Mouse (Mus musculus) liver, embryonic 15.5 days (tissue): ENCODE results near the gene Olfr1200. TPM values are rescaled to one million over a fixed set of nuclear protein-coding genes. Genes with fewer than 3 reads are reported as not detected.

ENCODE experiments used
- ATAC-seq: fragments of 200-750 bp; cut with Nextera tagmentation; 2 replicates; pipeline ENCODE4 v1.8.0; 2017; ENCODE audit warnings: moderate number of reproducible peaks, mild to moderate bottlenecking, moderate library complexity; ENCODE audit not compliant: insufficient read depth
- H3K27ac ChIP-seq: fragments of 300-500 bp; sonication (generic); replicated peaks from 2 replicates; pipeline ENCODE4 v1.5.1; 2015; ENCODE audit warnings: mild to moderate bottlenecking, inconsistent platforms
- H3K27me3 ChIP-seq: fragments of 300-500 bp; sonication (generic); 2 replicates; pipeline ENCODE4 v1.6.1; 2015; ENCODE audit warnings: mild to moderate bottlenecking, inconsistent platforms
- H3K36me3 ChIP-seq: fragments of 300-500 bp; sonication (generic); replicated peaks from 2 replicates; pipeline ENCODE4 v1.6.1; 2015; ENCODE audit warnings: moderate library complexity, mild to moderate bottlenecking, inconsistent platforms
- H3K4me1 ChIP-seq: fragments of 300-500 bp; sonication (generic); replicated peaks from 2 replicates; pipeline ENCODE4 v1.6.1; 2015; ENCODE audit warnings: inconsistent platforms
- H3K4me2 ChIP-seq: fragments of 300-500 bp; sonication (generic); 2 replicates; pipeline ENCODE4 v1.6.1; 2015; ENCODE audit warnings: moderate library complexity, mild to moderate bottlenecking, inconsistent platforms
- H3K4me3 ChIP-seq: fragments of 300-500 bp; sonication (generic); replicated peaks from 2 replicates; pipeline ENCODE4 v1.5.1; 2015; ENCODE audit warnings: mild to moderate bottlenecking, inconsistent platforms
- H3K9ac ChIP-seq: fragments of 300-500 bp; sonication (generic); 2 replicates; pipeline ENCODE4 v1.6.1; 2015; ENCODE audit warnings: moderate library complexity, mild to moderate bottlenecking, inconsistent platforms
- H3K9me3 ChIP-seq: fragments of 300-500 bp; sonication (generic); replicated peaks from 2 replicates; pipeline ENCODE4 v1.6.1; 2016; ENCODE audit warnings: inconsistent platforms
- WGBS: fragments of 180-500 bp; shearing (Covaris S2); methylation state at CpG from one replicate; pipeline ENCODE4 v1.1.7; 2015; ENCODE audit warnings: mixed read lengths; ENCODE audit not compliant: insufficient replicate concordance; 5-methylcytosine and 5-hydroxymethylcytosine counted together
- polyA plus RNA-seq: library from polyadenylated mRNA; unstranded; fragments of >200 nt; fragmentation: Nextera tagmentation; extraction: Ambion mirVana; gene quantifications from 2 replicates; pipeline ENCODE4 v1.2.1, GENCODE M21; 2015

The Olfr1200 gene
- not detected in 2 replicates for polyA plus RNA-seq

DNA sequence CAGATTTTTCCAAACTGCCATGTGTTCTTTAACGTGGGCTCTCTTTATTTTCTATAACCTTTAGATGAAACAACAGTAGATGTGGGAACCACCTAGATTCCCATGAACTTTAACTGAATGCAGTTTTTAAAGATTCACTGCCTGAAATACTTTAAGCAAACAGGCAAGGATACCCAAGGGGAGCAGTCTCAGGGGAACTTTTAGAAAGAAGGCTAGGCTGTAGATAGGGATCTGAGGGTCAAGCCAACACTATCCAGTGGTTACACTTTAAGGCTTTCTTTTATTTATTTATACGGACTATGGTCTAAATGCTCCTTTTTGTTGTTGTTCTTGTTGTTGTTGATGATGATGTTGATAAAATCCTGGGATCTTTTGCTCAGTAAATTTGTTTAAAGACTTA lies at the start of gene Olfr1200:
TSS of gene Olfr1200 (minus strand) at position 101 of the 400 bp plus-strand sequence.
- Histone ChIP-seq H3K9ac (no peak within 1 kb of the TSS), H3K36me3 (no peaks in the 10 kb centered on the region), H3K27me3 (no peaks in the 10 kb centered on the region), H3K4me1 (no peaks in the 10 kb centered on the region), H3K27ac (no peak within 1 kb of the TSS), H3K9me3 (no peaks in the 10 kb centered on the region), H3K4me2 (no peak within 1 kb of the TSS), H3K4me3 (no peak within 1 kb of the TSS)
- no peak for ATAC-seq
- WGBS, result 52% methylated on average over 2 of the region's 2 CpGs

DNA sequence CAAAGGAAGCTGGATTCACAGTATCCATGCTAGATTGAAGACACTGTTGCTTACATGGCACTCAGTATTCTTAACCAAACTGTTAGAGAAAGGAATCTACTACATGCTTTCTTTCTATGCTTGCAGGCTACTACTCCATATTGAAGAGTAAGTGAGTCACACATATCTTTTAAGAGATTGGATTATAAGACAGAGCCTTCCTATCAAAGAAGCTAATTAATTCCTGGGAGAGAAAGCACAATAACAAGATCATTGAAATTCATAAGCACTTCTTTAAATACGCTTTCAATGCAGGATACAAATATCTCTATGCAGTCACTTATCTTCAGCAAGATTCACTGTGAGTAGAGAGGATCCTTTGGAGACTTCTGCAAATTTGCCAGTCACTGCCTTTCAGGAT lies 43.9 kb upstream of the Olfr1200 start, which contains the start of gene Olfr1202:
TSS of gene Olfr1202 (plus strand) at position 301 of the 400 bp plus-strand sequence.
- Histone ChIP-seq H3K9me3 (no peaks in the 10 kb centered on the region), H3K4me2 (no peak within 1 kb of the TSS), H3K36me3 (no peaks in the 10 kb centered on the region), H3K27me3 (no peaks in the 10 kb centered on the region), H3K4me1 (no peaks in the 10 kb centered on the region), H3K4me3 (no peak within 1 kb of the TSS), H3K27ac (no peak within 1 kb of the TSS), H3K9ac (no peak within 1 kb of the TSS)
- WGBS, result 51% methylated on average over 1 of the region's 1 CpGs
- ATAC-seq, result no peak

DNA sequence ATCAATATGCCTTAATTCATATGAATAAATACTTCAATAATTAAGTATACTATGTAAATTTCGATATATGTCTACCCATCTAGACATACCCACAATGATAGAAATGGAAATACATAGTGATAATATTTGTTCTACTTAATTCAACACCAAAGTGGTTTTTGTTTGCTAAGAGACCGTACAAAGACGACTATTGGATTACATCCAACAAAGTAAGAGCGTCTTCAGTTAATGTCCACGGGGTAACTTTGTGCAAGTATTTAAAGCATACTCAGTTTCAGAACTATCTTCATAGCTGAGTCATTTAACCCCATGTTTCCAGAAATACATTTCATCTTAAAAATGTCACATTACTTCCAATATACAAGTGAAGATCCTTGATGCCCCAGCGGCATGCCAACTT lies 22.4 kb upstream of the Olfr1200 start, which contains the start of gene Olfr1201:
TSS of gene Olfr1201 (plus strand) at position 301 of the 400 bp plus-strand sequence.
- H3K4me2 ChIP-seq, result no peak within 1 kb of the TSS
- no peak within 1 kb of the TSS for H3K4me3 ChIP-seq
- no peaks in the 10 kb centered on the region for H3K27me3 ChIP-seq

DNA sequence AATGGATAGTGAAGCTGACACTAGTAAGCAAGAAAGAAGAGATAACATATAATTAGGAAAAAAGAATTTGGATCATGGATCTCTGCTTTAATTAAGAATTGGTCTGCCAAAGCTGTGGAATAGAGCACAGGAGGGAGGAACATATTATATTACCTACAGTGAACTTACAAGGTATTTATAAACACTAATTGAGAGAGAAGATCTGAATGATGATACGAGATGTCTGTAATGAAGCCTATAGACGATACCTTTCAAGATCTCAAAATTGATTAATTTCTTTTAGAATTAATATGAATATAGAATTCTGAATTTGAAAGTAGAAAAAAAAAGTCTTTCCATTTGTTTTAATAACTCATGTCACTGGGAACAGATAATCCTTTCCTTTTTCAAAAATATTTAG lies 9.9 kb downstream of the Olfr1200 start, which contains the start of gene Olfr1199:
TSS of gene Olfr1199 (minus strand) at position 101 of the 400 bp plus-strand sequence.
- Histone ChIP-seq H3K4me1 (no peaks in the 10 kb centered on the region), H3K4me2 (no peak within 1 kb of the TSS), H3K9ac (no peak within 1 kb of the TSS), H3K27me3 (no peaks in the 10 kb centered on the region), H3K27ac (no peak within 1 kb of the TSS), H3K36me3 (no peaks in the 10 kb centered on the region), H3K9me3 (no peaks in the 10 kb centered on the region), H3K4me3 (no peak within 1 kb of the TSS)
- ATAC-seq, result no peak
- WGBS, result 69% methylated on average over 2 of the region's 2 CpGs

More for the DNA sequence above, 22.4 kb upstream of the Olfr1200 start, which contains the start of gene Olfr1201:
- no peak within 1 kb of the TSS for H3K9ac ChIP-seq
- H3K4me1 ChIP-seq, result no peaks in the 10 kb centered on the region
- 64% methylated on average over 6 of the region's 6 CpGs for WGBS
- H3K27ac ChIP-seq, result no peak within 1 kb of the TSS
- H3K9me3 ChIP-seq, result no peaks in the 10 kb centered on the region
- ATAC-seq, result no peak
- H3K36me3 ChIP-seq, result no peaks in the 10 kb centered on the region

DNA sequence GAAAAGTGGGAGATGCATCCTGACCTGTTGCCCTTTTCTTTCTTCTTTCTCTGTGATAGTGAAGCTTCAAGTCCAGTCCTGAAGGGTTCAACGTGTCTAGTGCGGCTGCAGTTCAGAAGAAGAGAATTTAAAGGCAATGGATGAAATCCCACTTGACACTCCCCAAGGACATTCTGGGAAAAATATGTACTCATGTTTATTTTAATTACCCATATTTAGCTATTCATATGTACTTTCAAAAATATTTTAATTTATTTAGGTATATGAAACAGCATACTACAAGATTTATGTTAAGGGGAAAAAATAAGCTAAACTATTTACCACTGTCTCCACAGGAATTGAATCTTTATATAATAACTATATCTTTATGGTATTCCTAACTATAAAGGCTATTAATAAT lies 19.0 kb downstream of the Olfr1200 start, which contains the start of gene Olfr1198:
TSS of gene Olfr1198 (minus strand) at position 101 of the 400 bp plus-strand sequence.
- ATAC-seq, result no peak
- no peak within 1 kb of the TSS for H3K27ac ChIP-seq
- no peaks in the 10 kb centered on the region for H3K4me1 ChIP-seq
- no peaks in the 10 kb centered on the region for H3K27me3 ChIP-seq
- H3K4me2 ChIP-seq, result no peak within 1 kb of the TSS
- H3K9ac ChIP-seq, result no peak within 1 kb of the TSS
- H3K9me3 ChIP-seq, result no peaks in the 10 kb centered on the region
- 56% methylated on average over 2 of the region's 2 CpGs for WGBS
- no peaks in the 10 kb centered on the region for H3K36me3 ChIP-seq
- H3K4me3 ChIP-seq, result no peak within 1 kb of the TSS

DNA sequence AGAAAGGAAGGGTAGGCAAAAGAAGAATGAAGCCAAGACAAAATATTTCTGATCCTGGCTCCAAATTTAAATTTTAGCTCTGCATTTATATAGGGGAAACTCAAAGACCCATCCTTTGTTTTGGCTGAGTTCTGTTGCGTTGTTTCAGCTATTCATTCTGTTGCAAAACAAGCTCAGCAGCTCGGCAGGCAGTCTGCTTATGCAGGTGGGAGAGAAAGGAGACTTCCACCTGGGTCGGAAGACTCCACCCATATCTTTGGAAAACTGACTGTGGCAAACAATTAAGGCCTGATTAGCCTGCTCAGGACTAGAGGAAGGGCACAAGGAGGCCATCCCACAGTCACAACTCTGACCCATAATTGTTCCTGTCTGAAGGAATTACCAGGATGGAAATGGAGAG lies 26.9 kb downstream of the Olfr1200 start:
- Histone ChIP-seq H3K27ac (no peak overlapping the region), H3K4me3 (no peak overlapping the region), H3K36me3 (no peaks in the 10 kb centered on the region), H3K4me1 (no peaks in the 10 kb centered on the region), H3K9me3 (no peaks in the 10 kb centered on the region), H3K9ac (no peak overlapping the region), H3K27me3 (no peaks in the 10 kb centered on the region), H3K4me2 (no peak overlapping the region)
- ATAC-seq, result no peak
- WGBS, result 55% methylated on average over 3 of the region's 3 CpGs

DNA sequence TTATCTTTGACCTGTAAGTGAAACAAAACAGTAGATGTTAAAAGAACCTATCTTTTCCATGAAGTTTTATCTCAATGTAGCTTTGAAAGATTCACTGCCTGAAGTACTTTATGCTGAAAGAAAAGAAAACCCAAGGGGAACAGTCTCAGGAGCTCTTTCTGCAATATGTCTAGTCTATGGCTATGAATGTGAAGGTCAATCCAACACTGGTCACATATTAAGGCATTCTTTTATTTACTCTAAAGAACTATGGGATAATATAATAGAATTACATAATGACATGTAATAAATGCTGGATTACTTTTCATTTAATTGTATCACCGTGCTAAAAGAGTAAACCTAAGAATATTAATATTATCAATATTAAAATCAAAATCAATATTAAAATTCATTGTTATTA lies 38.0 kb downstream of the Olfr1200 start, which contains the start of gene Olfr1197:
TSS of gene Olfr1197 (minus strand) at position 101 of the 400 bp plus-strand sequence.
- H3K27me3 ChIP-seq, result no peaks in the 10 kb centered on the region
- WGBS, result 58% methylated on average over 1 of the region's 1 CpGs

More for the DNA sequence above, 38.0 kb downstream of the Olfr1200 start, which contains the start of gene Olfr1197:
- ATAC-seq, result no peak
- Histone ChIP-seq H3K4me2 (no peak within 1 kb of the TSS), H3K27ac (no peak within 1 kb of the TSS), H3K9me3 (no peaks in the 10 kb centered on the region), H3K9ac (no peak within 1 kb of the TSS), H3K4me3 (no peak within 1 kb of the TSS), H3K36me3 (no peaks in the 10 kb centered on the region), H3K4me1 (no peaks in the 10 kb centered on the region)

Other genes with a start within 250 kb of the Olfr1200 start
- not detected in 2 replicates for gene Olfr1188, start 213.6 kb downstream of the Olfr1200 start, polyA plus RNA-seq
- not detected in 2 replicates for gene Olfr1189, start 184.0 kb downstream of the Olfr1200 start, polyA plus RNA-seq
- gene Olfr1191-ps1, start 129.9 kb downstream of the Olfr1200 start, polyA plus RNA-seq, result not detected in 2 replicates
- gene Olfr1192-ps1, start 122.0 kb downstream of the Olfr1200 start, polyA plus RNA-seq, result not detected in 2 replicates
- not detected in 2 replicates for gene Olfr1193, start 94.9 kb downstream of the Olfr1200 start, polyA plus RNA-seq
- gene Olfr1195, start 81.3 kb downstream of the Olfr1200 start, polyA plus RNA-seq, result not detected in 2 replicates
- not detected in 2 replicates for gene Olfr1196, start 65.9 kb downstream of the Olfr1200 start, polyA plus RNA-seq
- not detected in 2 replicates for gene Olfr1197, start 38.1 kb downstream of the Olfr1200 start, polyA plus RNA-seq
- gene Olfr1198, start 19.1 kb downstream of the Olfr1200 start, polyA plus RNA-seq, result not detected in 2 replicates
- not detected in 2 replicates for gene Olfr1199, start 10.0 kb downstream of the Olfr1200 start, polyA plus RNA-seq
- gene Olfr1201, start 22.5 kb upstream of the Olfr1200 start, polyA plus RNA-seq, result not detected in 2 replicates
- not detected in 2 replicates for gene Olfr1202, start 44.0 kb upstream of the Olfr1200 start, polyA plus RNA-seq
- gene Olfr1205, start 59.2 kb upstream of the Olfr1200 start, polyA plus RNA-seq, result not detected in 2 replicates
- gene Olfr1204, start 78.8 kb upstream of the Olfr1200 start, polyA plus RNA-seq, result not detected in 2 replicates
- not detected in 2 replicates for gene Olfr1206, start 92.7 kb upstream of the Olfr1200 start, polyA plus RNA-seq
- gene Olfr1208, start 131.8 kb upstream of the Olfr1200 start, polyA plus RNA-seq, result not detected in 2 replicates
- not detected in 2 replicates for gene Olfr1209, start 144.7 kb upstream of the Olfr1200 start, polyA plus RNA-seq
- gene Olfr1211, start 167.6 kb upstream of the Olfr1200 start, polyA plus RNA-seq, result not detected in 2 replicates
- gene Olfr1212, start 183.5 kb upstream of the Olfr1200 start, polyA plus RNA-seq, result not detected in 2 replicates
- gene Gm13762, start 209.8 kb upstream of the Olfr1200 start, polyA plus RNA-seq, result not detected in 2 replicates
- gene Olfr1214, start 222.2 kb upstream of the Olfr1200 start, polyA plus RNA-seq, result not detected in 2 replicates
- not detected in 2 replicates for gene Olfr1215, start 236.5 kb upstream of the Olfr1200 start, polyA plus RNA-seq
- gene Olfr1216, start 247.9 kb upstream of the Olfr1200 start, polyA plus RNA-seq, result not detected in 2 replicates